In genomic region chr6:72414076-72414756, GRCm38 (mm10) we compare ENCODE assay signal across 8 mouse cellular contexts. TPM values are rescaled to one million over a fixed set of nuclear protein-coding genes. Genes with fewer than 3 reads are reported as not detected.
DNase-seq lines count a peak whose midpoint lies in the region; ATAC-seq lines count a peak whose summit lies in the region.

Ggcx (plus strand) TSS chr6:72414308.

- peak; percentile 98 for DNase-seq in R1 (ENCODE audit: low read depth, low spot score)
- DNase-seq in cerebellum, postnatal 25 days: peak; percentile 94 to 97
- DNase-seq in frontal cortex, postnatal 36 days (ENCODE audit: low spot score in 2 of 2): peak; percentile 92 to 94
- peak; percentile 89 to 94 for DNase-seq in left cerebral cortex, adult 18-20 months (ENCODE audit: low spot score in 2 of 2)
- DNase-seq in right cerebral cortex, adult 18-20 months: peak; percentile 95
- peak; percentile 71 for DNase-seq in urinary bladder, postnatal 10 days (ENCODE audit: low spot score)

- peaks cover 16% of the 10 kb centered on the region for H3K36me3 ChIP-seq in hindbrain, embryonic 15.5 days
- peaks cover 18% of the 10 kb centered on the region; the same call in 1 of the 2 replicates for H3K36me3 ChIP-seq in macrophage (ENCODE audit: inconsistent target)

- H3K4me1 ChIP-seq in hindbrain, embryonic 15.5 days (replicated peaks): peaks cover 25% of the 10 kb centered on the region

- peak; percentile 97 for ATAC-seq in hindbrain, embryonic 15.5 days (ENCODE audit: low FRiP score, low read depth)

- H3K27me3 ChIP-seq in hindbrain, embryonic 15.5 days: no peaks in the 10 kb centered on the region

- peak within 1 kb of the TSS; percentile 64 for H3K4me2 ChIP-seq in hindbrain, embryonic 15.5 days

- peak within 1 kb of the TSS; percentile 65 for H3K4me3 ChIP-seq in hindbrain, embryonic 15.5 days
- peak within 1 kb of the TSS; percentile 90 for H3K4me3 ChIP-seq in macrophage (ENCODE audit: inconsistent target)

- no peaks in the 10 kb centered on the region for H3K9me3 ChIP-seq in hindbrain, embryonic 15.5 days

- 2% methylated on average over 33 of the region's 33 CpGs for WGBS in hindbrain, embryonic 15.5 days
- 2% methylated on average over 32 of the region's 33 CpGs for WGBS in macrophage (ENCODE audit: missing documents)

- H3K79me2 ChIP-seq in macrophage (ENCODE audit: inconsistent target): peaks cover 11% of the 10 kb centered on the region; the same call in 1 of the 2 replicates

- peak within 1 kb of the TSS; percentile 71 for H3K9ac ChIP-seq in hindbrain, embryonic 15.5 days

- H3K27ac ChIP-seq in hindbrain, embryonic 15.5 days (replicated peaks): peak within 1 kb of the TSS; percentile 66
- peak within 1 kb of the TSS; percentile 42 for H3K27ac ChIP-seq in macrophage

RNA-seq across cellular contexts. Expression of gene Ggcx, which starts in this region (rescaled TPM):
- polyA plus RNA-seq in hindbrain, embryonic 15.5 days (2015; fragmentation: Nextera tagmentation; extraction: Ambion mirVana): 17.0 and 20.7 TPM in 2 replicates
- total RNA-seq in left cerebral cortex, adult 18-20 months (2021): 10 to 100 TPM; 21.7 to 24.4 TPM
- 10 to 100 TPM in 21 of 26 experiments, 1 to 10 TPM in 5; 5.1 to 62.6 (median 26.9) TPM for total RNA-seq in macrophage (2018; cell fraction: chromatin; rRNA removed)
- total RNA-seq in macrophage (2018; cell fraction: cytosol; rRNA removed): 10 to 100 TPM in 4 of 26 experiments, 1 to 10 TPM in 22; 4.2 to 12.9 (median 7.6) TPM
- 10 to 100 TPM in 21 of 26 experiments, 1 to 10 TPM in 5; 7.0 to 39.7 (median 20.7) TPM for total RNA-seq in macrophage (2018; cell fraction: nucleus; rRNA removed)
- polyA plus RNA-seq in macrophage (2018): 7.0 to 9.8 TPM (median 7.8 TPM) in 3 replicates

Comparison
In these comparisons a context has a peak if more than half of its experiments do, and no peak if none do; other contexts are left out.
1. Peak in every context shown above with its lines: DNase-seq, ATAC-seq, H3K4me3 ChIP-seq and H3K27ac ChIP-seq.